Mouse (Mus musculus): ENCODE data around the gene Rint1. TPM values are rescaled to one million over a fixed set of nuclear protein-coding genes. Genes with fewer than 3 reads are reported as not detected.
A peak's percentile ranks its signal among the peaks of the same experiment; 100 is the strongest.

The Rint1 gene
- polyA plus RNA-seq, 1 experiment from 2014 or later: 28.8 TPM

GRCm38 (mm10) chr5:23858643-23859042 lies 71.1 kb downstream of the Rint1 start:
- Histone ChIP-seq H3K27ac (no peak overlapping the region), H3K4me3 (replicated peaks; ENCODE audit: low read length) (no peak overlapping the region), H3K9ac (no peak overlapping the region), H3K4me1 (replicated peaks; ENCODE audit: control insufficient read depth, insufficient read depth, low read length) (no peaks in the 10 kb centered on the region), H3K27me3 (ENCODE audit: control insufficient read depth, insufficient read depth, low read length) (no peaks in the 10 kb centered on the region), H3K36me3 (replicated peaks; ENCODE audit: control insufficient read depth, insufficient read depth) (peaks cover 49% of the 10 kb centered on the region), H3K9me3 (ENCODE audit: control insufficient read depth, low read length) (no peaks in the 10 kb centered on the region), H3K4me2 (replicated peaks) (no peak overlapping the region)
- WGBS: 81% methylated on average over 7 of the region's 7 CpGs
- no peak for DNase-seq (ENCODE audit: low spot score)
- no peak for ATAC-seq (ENCODE audit: low FRiP score)

GRCm38 (mm10) chr5:23859087-23859718 lies 71.7 kb downstream of the Rint1 start:
- no peak overlapping the region for H3K4me3 ChIP-seq (replicated peaks; ENCODE audit: low read length)
- no peak overlapping the region for H3K9ac ChIP-seq
- no peaks in the 10 kb centered on the region for H3K4me1 ChIP-seq (replicated peaks; ENCODE audit: control insufficient read depth, insufficient read depth, low read length)
- ATAC-seq (ENCODE audit: low FRiP score) (no peak), DNase-seq (ENCODE audit: low spot score) (no peak)
- H3K36me3 ChIP-seq (replicated peaks; ENCODE audit: control insufficient read depth, insufficient read depth): peaks cover 43% of the 10 kb centered on the region
- no peak overlapping the region for H3K27ac ChIP-seq
- no peaks in the 10 kb centered on the region for H3K9me3 ChIP-seq (ENCODE audit: control insufficient read depth, low read length)
- no peaks in the 10 kb centered on the region for H3K27me3 ChIP-seq (ENCODE audit: control insufficient read depth, insufficient read depth, low read length)
- no peak overlapping the region for H3K4me2 ChIP-seq (replicated peaks)
- 100% methylated on average over 1 of the region's 1 CpGs for WGBS

GRCm38 (mm10) chr5:23859896-23860295 lies 72.4 kb downstream of the Rint1 start:
- Histone ChIP-seq H3K36me3 (replicated peaks; ENCODE audit: control insufficient read depth, insufficient read depth) (peaks cover 37% of the 10 kb centered on the region), H3K27ac (no peak overlapping the region)
- 68% methylated on average over 5 of the region's 5 CpGs for WGBS

GRCm38 (mm10) chr5:23861721-23862120 lies 74.2 kb downstream of the Rint1 start:
- DNase-seq (ENCODE audit: low spot score) (no peak), ATAC-seq (ENCODE audit: low FRiP score) (no peak)
- Histone ChIP-seq H3K27me3 (ENCODE audit: control insufficient read depth, insufficient read depth, low read length) (no peaks in the 10 kb centered on the region), H3K9ac (no peak overlapping the region), H3K4me2 (replicated peaks) (no peak overlapping the region), H3K4me1 (replicated peaks; ENCODE audit: control insufficient read depth, insufficient read depth, low read length) (no peaks in the 10 kb centered on the region), H3K36me3 (replicated peaks; ENCODE audit: control insufficient read depth, insufficient read depth) (peaks cover 19% of the 10 kb centered on the region), H3K27ac (no peak overlapping the region), H3K9me3 (ENCODE audit: control insufficient read depth, low read length) (no peaks in the 10 kb centered on the region), H3K4me3 (replicated peaks; ENCODE audit: low read length) (no peak overlapping the region)
- 94% methylated on average over 9 of the region's 9 CpGs for WGBS

More at GRCm38 (mm10) chr5:23859896-23860295, 72.4 kb downstream of the Rint1 start:
- DNase-seq (ENCODE audit: low spot score) (no peak), ATAC-seq (ENCODE audit: low FRiP score) (no peak)
- no peak overlapping the region for H3K4me3 ChIP-seq (replicated peaks; ENCODE audit: low read length)
- H3K27me3 ChIP-seq (ENCODE audit: control insufficient read depth, insufficient read depth, low read length): no peaks in the 10 kb centered on the region
- no peaks in the 10 kb centered on the region for H3K9me3 ChIP-seq (ENCODE audit: control insufficient read depth, low read length)
- no peak overlapping the region for H3K9ac ChIP-seq
- no peaks in the 10 kb centered on the region for H3K4me1 ChIP-seq (replicated peaks; ENCODE audit: control insufficient read depth, insufficient read depth, low read length)
- H3K4me2 ChIP-seq (replicated peaks): no peak overlapping the region

- H3K9ac ChIP-seq: no peak overlapping the region
- H3K4me2 ChIP-seq (replicated peaks): no peak overlapping the region
- no peaks in the 10 kb centered on the region for H3K4me1 ChIP-seq (replicated peaks; ENCODE audit: control insufficient read depth, insufficient read depth, low read length)
- ATAC-seq (ENCODE audit: low FRiP score): no peak
- no peaks in the 10 kb centered on the region for H3K9me3 ChIP-seq (ENCODE audit: control insufficient read depth, low read length)
- H3K27me3 ChIP-seq (ENCODE audit: control insufficient read depth, insufficient read depth, low read length): no peaks in the 10 kb centered on the region
- WGBS: 76% methylated on average over 5 of the region's 5 CpGs
- H3K4me3 ChIP-seq (replicated peaks; ENCODE audit: low read length): no peak overlapping the region
- peaks cover 14% of the 10 kb centered on the region for H3K36me3 ChIP-seq (replicated peaks; ENCODE audit: control insufficient read depth, insufficient read depth)
- DNase-seq (ENCODE audit: low spot score): no peak
- H3K27ac ChIP-seq: no peak overlapping the region
Observed at GRCm38 (mm10) chr5:23862291-23862690, 74.8 kb downstream of the Rint1 start.

- Histone ChIP-seq H3K36me3 (replicated peaks; ENCODE audit: control insufficient read depth, insufficient read depth) (peaks cover 4% of the 10 kb centered on the region), H3K4me3 (replicated peaks; ENCODE audit: low read length) (no peak overlapping the region), H3K4me1 (replicated peaks; ENCODE audit: control insufficient read depth, insufficient read depth, low read length) (no peaks in the 10 kb centered on the region), H3K27me3 (ENCODE audit: control insufficient read depth, insufficient read depth, low read length) (no peaks in the 10 kb centered on the region), H3K27ac (no peak overlapping the region), H3K9ac (no peak overlapping the region), H3K4me2 (replicated peaks) (no peak overlapping the region), H3K9me3 (ENCODE audit: control insufficient read depth, low read length) (no peaks in the 10 kb centered on the region)
- ATAC-seq (ENCODE audit: low FRiP score) (no peak), DNase-seq (ENCODE audit: low spot score) (no peak)
- WGBS: 89% methylated on average over 7 of the region's 7 CpGs
Observed at GRCm38 (mm10) chr5:23863166-23864053, 75.9 kb downstream of the Rint1 start.

GRCm38 (mm10) chr5:23864054-23864965 lies 76.8 kb downstream of the Rint1 start:
- no peak overlapping the region for H3K4me2 ChIP-seq (replicated peaks)
- no peaks in the 10 kb centered on the region for H3K9me3 ChIP-seq (ENCODE audit: control insufficient read depth, low read length)
- H3K4me3 ChIP-seq (replicated peaks; ENCODE audit: low read length): no peak overlapping the region
- H3K27ac ChIP-seq: no peak overlapping the region
- 91% methylated on average over 13 of the region's 13 CpGs for WGBS
- peak; percentile 19 for DNase-seq (ENCODE audit: low spot score)
- ATAC-seq (ENCODE audit: low FRiP score): no peak
- H3K36me3 ChIP-seq (replicated peaks; ENCODE audit: control insufficient read depth, insufficient read depth): no peaks in the 10 kb centered on the region
- no peak overlapping the region for H3K9ac ChIP-seq
- H3K27me3 ChIP-seq (ENCODE audit: control insufficient read depth, insufficient read depth, low read length): no peaks in the 10 kb centered on the region
- H3K4me1 ChIP-seq (replicated peaks; ENCODE audit: control insufficient read depth, insufficient read depth, low read length): no peaks in the 10 kb centered on the region

- no peaks in the 10 kb centered on the region for H3K36me3 ChIP-seq (replicated peaks; ENCODE audit: control insufficient read depth, insufficient read depth)
- H3K9ac ChIP-seq: no peak overlapping the region
- no peak overlapping the region for H3K4me3 ChIP-seq (replicated peaks; ENCODE audit: low read length)
- H3K4me2 ChIP-seq (replicated peaks): no peak overlapping the region
- H3K9me3 ChIP-seq (ENCODE audit: control insufficient read depth, low read length): no peaks in the 10 kb centered on the region
- no peak overlapping the region for H3K27ac ChIP-seq
- ATAC-seq (ENCODE audit: low FRiP score): no peak
- WGBS: 82% methylated on average over 5 of the region's 5 CpGs
- no peaks in the 10 kb centered on the region for H3K4me1 ChIP-seq (replicated peaks; ENCODE audit: control insufficient read depth, insufficient read depth, low read length)
- H3K27me3 ChIP-seq (ENCODE audit: control insufficient read depth, insufficient read depth, low read length): no peaks in the 10 kb centered on the region
- no peak for DNase-seq (ENCODE audit: low spot score)
Observed at GRCm38 (mm10) chr5:23865941-23866340, 78.4 kb downstream of the Rint1 start.
